Mouse (Mus musculus) 3134 (cell line): ENCODE data around the gene Taar7e.
"Not testable (repeated sequence)": the region's sequence is repeated elsewhere in the genome, so short reads cannot be mapped to it uniquely, and the experiment has no call there.

Experiments
- DNase-seq: peaks from one replicate; pipeline ENCODE4 v3.0.0-alpha.2; 2011; ENCODE audit warnings: low spot score; ENCODE audit not compliant: insufficient read length; ENCODE audit errors: extremely low read depth

The Taar7e gene

GRCm38 (mm10) chr10:24037314-24037713 lies at the start of gene Taar7e:
Gene Taar7e (plus strand): TSS chr10:24037614.
- no peak for DNase-seq

GRCm38 (mm10) chr10:23993381-23993780 lies 44.0 kb upstream of the Taar7e start, which contains the start of gene Taar7a:
Gene Taar7a (minus strand): TSS chr10:23993481.
- no peak for DNase-seq

- DNase-seq: no peak
These were observed 37.8 kb upstream of the Taar7e start, which contains the start of gene Taar7b for GRCm38 (mm10) chr10:23999639-24000038. Gene Taar7b (plus strand): TSS chr10:23999939.

GRCm38 (mm10) chr10:24006442-24006841 lies 31.0 kb upstream of the Taar7e start:
- DNase-seq: no peak

GRCm38 (mm10) chr10:24007034-24007433 lies 30.4 kb upstream of the Taar7e start:
- DNase-seq: no peak

- DNase-seq: no peak
These were observed 29.3 kb upstream of the Taar7e start for GRCm38 (mm10) chr10:24008143-24008542.

- no peak for DNase-seq
These were observed 10.5 kb upstream of the Taar7e start, which contains the start of gene Taar7d for GRCm38 (mm10) chr10:24026922-24027321. Gene Taar7d (plus strand): TSS chr10:24027222.

- DNase-seq: no peak
These were observed 6.1 kb upstream of the Taar7e start for GRCm38 (mm10) chr10:24031347-24031746.

- no peak for DNase-seq
These were observed 2.9 kb downstream of the Taar7e start for GRCm38 (mm10) chr10:24040120-24040869.

GRCm38 (mm10) chr10:24049210-24049609 lies 11.8 kb downstream of the Taar7e start, which contains the start of gene Taar7f:
Gene Taar7f (plus strand): TSS chr10:24049510.
- DNase-seq: no peak

- DNase-seq: no peak
These were observed 14.6 kb downstream of the Taar7e start for GRCm38 (mm10) chr10:24052039-24052438.

GRCm38 (mm10) chr10:24058986-24059385 lies 21.6 kb downstream of the Taar7e start:
- no peak for DNase-seq

GRCm38 (mm10) chr10:24074751-24075150 lies 37.3 kb downstream of the Taar7e start:
- not testable (repeated sequence) for DNase-seq

GRCm38 (mm10) chr10:24076200-24076599 lies 38.8 kb downstream of the Taar7e start, which contains the start of gene Taar8a:
Gene Taar8a (plus strand): TSS chr10:24076500.
- DNase-seq: not testable (repeated sequence)

GRCm38 (mm10) chr10:24080166-24080565 lies 42.8 kb downstream of the Taar7e start:
- no peak for DNase-seq

GRCm38 (mm10) chr10:24085936-24086335 lies 48.5 kb downstream of the Taar7e start:
- DNase-seq: no peak

GRCm38 (mm10) chr10:24086555-24086954 lies 49.1 kb downstream of the Taar7e start:
- no peak for DNase-seq

- no peak for DNase-seq
These were observed 49.8 kb downstream of the Taar7e start for GRCm38 (mm10) chr10:24087168-24087567.
